In genomic region chr1:136045774-136046173, GRCm38 (mm10) we compare ENCODE assay signal across 9 mouse cellular contexts. TPM values are rescaled to one million over a fixed set of nuclear protein-coding genes. Genes with fewer than 3 reads are reported as not detected.
DNase-seq lines count a peak whose midpoint lies in the region; ATAC-seq and TF ChIP-seq lines count a peak whose summit lies in the region.
"Had no signal": no experiment of that assay in that cellular context is flagged by ENCODE, and none has a peak within 500 bp of the region (broad histone marks: within the 10 kb centered on the region; RNA-seq: fewer than 3 reads in every experiment).

No protein-coding gene starts in this region.

- H3K9ac ChIP-seq in hindbrain, embryonic 11.5 days (ENCODE audit: low read depth, low read length), result no peak overlapping the region
- no peak overlapping the region for H3K9ac ChIP-seq in hindbrain, embryonic 13.5 days
- no peak overlapping the region for H3K9ac ChIP-seq in midbrain, postnatal 0 days (replicated peaks; ENCODE audit: low read length, poor library complexity, severe bottlenecking)

- H3K4me2 ChIP-seq in hindbrain, embryonic 11.5 days (replicated peaks; ENCODE audit: low read depth, low read length), result no peak overlapping the region
- no peak overlapping the region for H3K4me2 ChIP-seq in hindbrain, embryonic 13.5 days
- H3K4me2 ChIP-seq in midbrain, postnatal 0 days (ENCODE audit: low read depth, low read length, poor library complexity, severe bottlenecking), result no peak overlapping the region

- 9% methylated on average over 4 of the region's 4 CpGs for WGBS in hindbrain, embryonic 11.5 days
- 7% methylated on average over 4 of the region's 4 CpGs for WGBS in hindbrain, embryonic 13.5 days
- WGBS in midbrain, postnatal 0 days, result 19% methylated on average over 4 of the region's 4 CpGs

- no peak for ATAC-seq in hindbrain, embryonic 11.5 days (ENCODE audit: low FRiP score)
- no peak for ATAC-seq in hindbrain, embryonic 13.5 days (ENCODE audit: low FRiP score)
- ATAC-seq in hematopoietic stem cell, adult 5-6 weeks (replicated peaks in 1 of 2; ENCODE audit: insufficient read depth in 1 of 2, low FRiP score in 2 of 2, low TSS enrichment in 1 of 2, low read depth in 1 of 2, poor library complexity in 2 of 2, severe bottlenecking in 2 of 2), result peak; percentile 63 to 69; a peak in 3 of 4 replicates
- ATAC-seq in midbrain, postnatal 0 days (ENCODE audit: low FRiP score), result no peak

- intact Hi-C loops in left cerebral cortex, adult 2 months (cut with DNase I), result loop anchor here (5.0 kb wide), 2 partner anchors 412 to 477 kb away; no protein-coding TSS in a partner anchor

- no peak overlapping the region for H3K27ac ChIP-seq in hindbrain, embryonic 11.5 days (ENCODE audit: low read depth, low read length)
- no peak overlapping the region for H3K27ac ChIP-seq in hindbrain, embryonic 13.5 days
- no peak overlapping the region for H3K27ac ChIP-seq in left cerebral cortex, adult 2 months
- no peak overlapping the region for H3K27ac ChIP-seq in midbrain, postnatal 0 days (ENCODE audit: low read depth, low read length)

- no peaks in the 10 kb centered on the region for H3K4me1 ChIP-seq in hindbrain, embryonic 11.5 days (replicated peaks; ENCODE audit: control insufficient read depth, insufficient read depth, low read length)
- peaks cover 16% of the 10 kb centered on the region for H3K4me1 ChIP-seq in hindbrain, embryonic 13.5 days (replicated peaks)
- H3K4me1 ChIP-seq in midbrain, postnatal 0 days (ENCODE audit: insufficient read depth, low read length), result peaks cover 4% of the 10 kb centered on the region; the same call in 1 of the 2 replicates

- TF ChIP-seq CTCF in left cerebral cortex, adult 2 months (IDR thresholded peaks at IDR 0.05), result peak; percentile 88
- TF ChIP-seq CTCF in midbrain, postnatal 0 days (IDR thresholded peaks at IDR 0.05), result peak; percentile 85

- H3K36me3 ChIP-seq in hindbrain, embryonic 11.5 days (ENCODE audit: control insufficient read depth, insufficient read depth, low read length), result no peaks in the 10 kb centered on the region
- no peaks in the 10 kb centered on the region for H3K36me3 ChIP-seq in hindbrain, embryonic 13.5 days
- H3K36me3 ChIP-seq in midbrain, postnatal 0 days (ENCODE audit: insufficient read depth, low read length), result no peaks in the 10 kb centered on the region

- H3K9me3 ChIP-seq in hindbrain, embryonic 11.5 days (ENCODE audit: control insufficient read depth, low read length), result no peaks in the 10 kb centered on the region
- H3K9me3 ChIP-seq in hindbrain, embryonic 13.5 days, result no peaks in the 10 kb centered on the region
- no peaks in the 10 kb centered on the region for H3K9me3 ChIP-seq in midbrain, postnatal 0 days (ENCODE audit: low read length)
- H3K9me3 ChIP-seq: megakaryocyte, embryonic 14.5 days had no signal

- peak; percentile 79 for DNase-seq in hindbrain, embryonic 11.5 days (ENCODE audit: low spot score)
- DNase-seq in R1 (ENCODE audit: low read depth, low spot score), result peak; percentile 66
- DNase-seq in embryo, embryonic 10.5 days (ENCODE audit: low spot score), result peak; percentile 80
- DNase-seq in left cerebral cortex, adult 2 months (ENCODE audit: extremely low spot score in 1 of 2, low spot score in 2 of 2), result peak; percentile 64 to 76
- peak; percentile 83 for DNase-seq in midbrain, postnatal 0 days (ENCODE audit: low spot score)
- peak; percentile 82 for DNase-seq in testis, postnatal 10 days (ENCODE audit: low spot score)

- H3K4me3 ChIP-seq in hindbrain, embryonic 11.5 days (ENCODE audit: low read depth, low read length), result no peak overlapping the region
- no peak overlapping the region for H3K4me3 ChIP-seq in hindbrain, embryonic 13.5 days
- H3K4me3 ChIP-seq in left cerebral cortex, adult 2 months, result no peak overlapping the region
- no peak overlapping the region for H3K4me3 ChIP-seq in midbrain, postnatal 0 days (ENCODE audit: low read depth, low read length)
- H3K4me3 ChIP-seq: megakaryocyte, embryonic 14.5 days had no signal

- H3K27me3 ChIP-seq in hindbrain, embryonic 11.5 days (ENCODE audit: control insufficient read depth, insufficient read depth, low read length), result peaks cover 15% of the 10 kb centered on the region
- peaks cover 46% of the 10 kb centered on the region for H3K27me3 ChIP-seq in hindbrain, embryonic 13.5 days
- peaks cover 12% of the 10 kb centered on the region for H3K27me3 ChIP-seq in midbrain, postnatal 0 days (ENCODE audit: insufficient read depth, low read length)

RNA-seq across cellular contexts. Expression of gene Ascl5, which starts 4.8 kb away (rescaled TPM):
- polyA plus RNA-seq in hindbrain, embryonic 11.5 days (2014; fragmentation: Nextera tagmentation; extraction: Ambion mirVana), result not detected in 2 replicates
- not detected in 2 replicates for polyA plus RNA-seq in hindbrain, embryonic 13.5 days (2015; fragmentation: Nextera tagmentation; extraction: Ambion mirVana)
- not detected in 2 replicates for total RNA-seq in hematopoietic stem cell, adult 5-6 weeks (2017)
- 1 to 10 TPM; 1.8 to 2.0 TPM for total RNA-seq in left cerebral cortex, adult 2 months (2021)
- total RNA-seq in midbrain, postnatal 0 days (2014; rRNA removed), result 3.0 TPM in 1 of 2 replicates, not detected in the other
- polyA plus RNA-seq in midbrain, postnatal 0 days (2015; fragmentation: Nextera tagmentation; extraction: Ambion mirVana), result 0.30 TPM in 1 of 2 replicates, not detected in the other

RNA-seq across cellular contexts. Expression of gene Cacna1s, which starts 6.8 kb away (rescaled TPM):
- 0.20 and 0.43 TPM in 2 replicates for polyA plus RNA-seq in hindbrain, embryonic 11.5 days (2014; fragmentation: Nextera tagmentation; extraction: Ambion mirVana)
- polyA plus RNA-seq in hindbrain, embryonic 13.5 days (2015; fragmentation: Nextera tagmentation; extraction: Ambion mirVana), result 0.10 and 0.29 TPM in 2 replicates
- total RNA-seq in hematopoietic stem cell, adult 5-6 weeks (2017), result 1.6 TPM in 1 of 2 replicates, not detected in the other
- total RNA-seq in left cerebral cortex, adult 2 months (2021), result 1 to 10 TPM; 1.3 to 1.8 TPM
- 0.42 and 0.71 TPM in 2 replicates for total RNA-seq in midbrain, postnatal 0 days (2014; rRNA removed)
- polyA plus RNA-seq in midbrain, postnatal 0 days (2015; fragmentation: Nextera tagmentation; extraction: Ambion mirVana), result 0.57 and 0.59 TPM in 2 replicates

RNA-seq across cellular contexts. Expression of gene Tmem9, which starts 37.8 kb away (rescaled TPM):
- polyA plus RNA-seq in hindbrain, embryonic 11.5 days (2014; fragmentation: Nextera tagmentation; extraction: Ambion mirVana), result 60.8 and 84.0 TPM in 2 replicates
- 149 and 153 TPM in 2 replicates for polyA plus RNA-seq in hindbrain, embryonic 13.5 days (2015; fragmentation: Nextera tagmentation; extraction: Ambion mirVana)
- total RNA-seq in hematopoietic stem cell, adult 5-6 weeks (2017), result 17.3 and 33.3 TPM in 2 replicates
- 10 to 100 TPM; 53.7 to 56.7 TPM for total RNA-seq in left cerebral cortex, adult 2 months (2021)
- total RNA-seq in midbrain, postnatal 0 days (2014; rRNA removed), result 110 and 119 TPM in 2 replicates
- polyA plus RNA-seq in midbrain, postnatal 0 days (2015; fragmentation: Nextera tagmentation; extraction: Ambion mirVana), result 172 and 188 TPM in 2 replicates

RNA-seq across cellular contexts. Expression of gene Igfn1, which starts 39.6 kb away (rescaled TPM):
- not detected in 2 replicates for polyA plus RNA-seq in hindbrain, embryonic 11.5 days (2014; fragmentation: Nextera tagmentation; extraction: Ambion mirVana)
- not detected in 2 replicates for polyA plus RNA-seq in hindbrain, embryonic 13.5 days (2015; fragmentation: Nextera tagmentation; extraction: Ambion mirVana)
- total RNA-seq in hematopoietic stem cell, adult 5-6 weeks (2017), result not detected in 2 replicates
- 10 to 100 TPM; 18.5 to 20.2 TPM for total RNA-seq in left cerebral cortex, adult 2 months (2021)
- 0.22 TPM in 1 of 2 replicates, not detected in the other for total RNA-seq in midbrain, postnatal 0 days (2014; rRNA removed)
- polyA plus RNA-seq in midbrain, postnatal 0 days (2015; fragmentation: Nextera tagmentation; extraction: Ambion mirVana), result not detected in 2 replicates

Comparison
In these comparisons a context has a peak if more than half of its experiments do, and no peak if none do; other contexts are left out.
1. ATAC-seq: peak in hematopoietic stem cell, adult 5-6 weeks (2 of 2); none in hindbrain, embryonic 11.5 days (single experiment), hindbrain, embryonic 13.5 days (single experiment) and midbrain, postnatal 0 days (single experiment).
2. Peak in every context shown above with its lines, with median percentiles within 50 percentile points of each other: DNase-seq.